Mouse (Mus musculus): ENCODE results near the gene Gm28048.

DNA sequence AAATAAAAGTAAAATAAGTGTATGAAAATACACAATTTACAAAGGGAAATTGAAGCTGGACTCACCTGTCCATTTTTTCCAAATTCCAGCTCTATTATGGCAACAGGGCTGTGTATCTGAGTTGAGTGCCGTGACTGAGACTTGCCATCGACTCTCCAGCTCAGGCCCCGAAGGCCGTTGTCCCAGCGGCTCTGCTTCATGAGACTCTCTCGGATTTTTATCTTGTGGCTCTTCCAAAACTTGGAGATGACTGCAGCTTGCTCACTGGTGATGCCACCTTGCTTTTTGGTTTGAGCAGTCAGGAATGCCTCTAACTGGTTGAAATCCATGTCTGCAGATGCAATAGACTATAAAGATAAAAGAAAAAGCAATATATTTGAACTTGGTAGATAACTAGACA is 25.5 kb downstream of the Gm28048 start:
- TF ChIP-seq CTCF (IDR thresholded peaks at IDR 0.05; ENCODE audit: low read depth, low read length) (no peak), POLR2A (IDR thresholded peaks at IDR 0.05; ENCODE audit: borderline replicate concordance, low read depth, low read length) (no peak)
